Mouse (Mus musculus) gastrocnemius, postnatal 10 days (tissue): ENCODE results near the gene Zcchc14. TPM values are rescaled to one million over a fixed set of nuclear protein-coding genes. Genes with fewer than 3 reads are reported as not detected.

Source experiments
- DNase-seq: peaks from one replicate; pipeline ENCODE4 v3.0.0; 2021; ENCODE audit warnings: mixed read lengths
- total RNA-seq, 2 experiments: library from RNA; stranded (reverse); gene quantifications; 2 replicates each; pipeline ENCODE4 v1.2.3; 2021

Zcchc14 gene
- total RNA-seq, 2 experiments from 2014 or later: 25.0 to 33.1 TPM

GRCm38 (mm10) chr8:121584730-121585129 lies 68.0 kb downstream of the Zcchc14 start:
- DNase-seq: no peak

- DNase-seq: no peak
Observed at GRCm38 (mm10) chr8:121583653-121584052, 69.0 kb downstream of the Zcchc14 start.

- no peak for DNase-seq
Observed at GRCm38 (mm10) chr8:121580465-121580864, 72.2 kb downstream of the Zcchc14 start.

GRCm38 (mm10) chr8:121578676-121579451 lies 73.8 kb downstream of the Zcchc14 start, which contains the start of gene Fbxo31:
Gene Fbxo31 (minus strand): TSS chr8:121578806.
- DNase-seq: peak; percentile 96

GRCm38 (mm10) chr8:121577751-121578675 lies 74.7 kb downstream of the Zcchc14 start:
- DNase-seq: no peak

- DNase-seq: no peak
Observed at GRCm38 (mm10) chr8:121575661-121576060, 77.0 kb downstream of the Zcchc14 start.

- peak; percentile 77 for DNase-seq
Observed at GRCm38 (mm10) chr8:121573275-121573674, 79.4 kb downstream of the Zcchc14 start.

GRCm38 (mm10) chr8:121572121-121572520 lies 80.6 kb downstream of the Zcchc14 start:
- DNase-seq: no peak

GRCm38 (mm10) chr8:121570801-121571200 lies 81.9 kb downstream of the Zcchc14 start:
- DNase-seq: no peak

- DNase-seq: no peak
Observed at GRCm38 (mm10) chr8:121570335-121570734, 82.4 kb downstream of the Zcchc14 start.

GRCm38 (mm10) chr8:121568321-121568720 lies 84.4 kb downstream of the Zcchc14 start:
- no peak for DNase-seq

- no peak for DNase-seq
Observed at GRCm38 (mm10) chr8:121563701-121564100, 89.0 kb downstream of the Zcchc14 start.

GRCm38 (mm10) chr8:121562941-121563351 lies 89.8 kb downstream of the Zcchc14 start:
- DNase-seq: peak; percentile 62

GRCm38 (mm10) chr8:121561636-121562345 lies 90.9 kb downstream of the Zcchc14 start:
- peak; percentile 65 for DNase-seq

- no peak for DNase-seq
Observed at GRCm38 (mm10) chr8:121560432-121561100, 92.1 kb downstream of the Zcchc14 start.

GRCm38 (mm10) chr8:121559801-121560200 lies 92.9 kb downstream of the Zcchc14 start:
- DNase-seq: no peak

GRCm38 (mm10) chr8:121558538-121558937 lies 94.2 kb downstream of the Zcchc14 start:
- DNase-seq: no peak

GRCm38 (mm10) chr8:121557746-121558145 lies 95.0 kb downstream of the Zcchc14 start:
- DNase-seq: no peak

- DNase-seq: no peak
Observed at GRCm38 (mm10) chr8:121553831-121554475, 98.7 kb downstream of the Zcchc14 start.

- no peak for DNase-seq
Observed at GRCm38 (mm10) chr8:121552506-121552905, 100.2 kb downstream of the Zcchc14 start.
